Mouse (Mus musculus): ENCODE data around the gene Gm49387.

Gm49387 gene

GRCm38 (mm10) chr14:31640346-31640889 is at the start of gene Gm49387:
TSS of gene Gm49387 (minus strand) at chr14:31640878.
- peak; percentile 37 for DNase-seq (ENCODE audit: low read depth)

DNA sequence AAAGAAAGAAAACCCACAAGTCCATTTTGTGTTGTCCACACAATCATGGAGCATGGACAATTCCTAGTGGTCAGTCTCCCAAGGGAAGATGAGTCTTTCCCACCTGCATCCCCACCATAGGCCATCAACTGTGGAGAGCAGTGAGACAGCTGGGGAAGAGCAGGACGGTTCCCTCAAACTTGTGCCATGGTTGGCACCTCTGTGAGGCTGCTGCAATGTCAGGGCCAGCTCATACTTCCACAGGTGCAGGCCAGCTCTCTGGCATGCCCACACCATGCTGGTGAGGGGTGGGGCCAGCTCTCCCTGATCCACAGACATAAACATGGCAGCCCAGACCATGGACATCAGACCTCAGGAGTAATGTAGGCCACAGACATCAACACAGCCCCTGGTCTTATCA is 45.6 kb upstream of the Gm49387 start:
- no peak for DNase-seq (ENCODE audit: low read depth)

DNA sequence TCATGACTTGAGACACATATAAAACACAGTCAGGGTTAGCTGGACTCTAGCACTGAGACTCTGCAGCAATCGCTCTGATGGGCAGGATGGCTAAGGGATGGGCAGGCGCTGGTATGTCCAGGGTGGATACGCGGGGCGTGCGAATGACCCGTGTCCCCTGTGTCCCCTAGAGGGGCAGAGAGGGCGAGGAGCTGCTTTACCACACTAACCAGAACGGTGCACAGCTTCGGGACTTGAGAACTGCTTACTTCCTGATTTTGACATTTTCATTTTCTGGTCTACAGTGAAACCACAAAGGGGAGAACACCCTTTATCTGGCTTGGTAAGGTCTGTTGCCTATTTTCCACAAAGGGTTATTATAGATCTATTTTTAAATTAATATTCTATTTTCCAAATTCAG is 45.0 kb upstream of the Gm49387 start:
- no peak for DNase-seq (ENCODE audit: low read depth)

GRCm38 (mm10) chr14:31684343-31685040 is 43.8 kb upstream of the Gm49387 start:
- no peak for DNase-seq (ENCODE audit: low read depth)

GRCm38 (mm10) chr14:31683610-31684009 is 42.9 kb upstream of the Gm49387 start:
- DNase-seq (ENCODE audit: low read depth), result no peak

- no peak for DNase-seq (ENCODE audit: low read depth)
These were observed 41.4 kb upstream of the Gm49387 start for GRCm38 (mm10) chr14:31681931-31682555.

DNA sequence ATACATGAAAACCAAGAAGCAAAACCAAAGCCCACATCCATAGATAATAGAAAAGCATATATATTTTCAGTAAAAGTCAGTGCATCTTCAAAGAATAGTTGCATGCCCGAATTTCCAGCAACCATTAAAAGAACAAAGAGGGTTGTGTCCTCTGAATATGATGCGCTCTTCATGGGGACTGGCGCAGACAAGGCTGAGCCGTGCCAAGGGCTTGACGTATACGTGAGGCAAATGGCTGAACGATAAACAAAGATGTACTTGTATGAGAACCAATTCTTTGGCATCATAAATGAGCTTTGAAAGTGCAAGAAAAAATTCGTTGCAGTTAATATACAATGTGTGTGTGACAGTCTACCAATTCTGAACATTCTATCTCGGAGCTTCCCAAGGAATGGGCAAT is 40.6 kb upstream of the Gm49387 start:
- no peak for DNase-seq (ENCODE audit: low read depth)

DNA sequence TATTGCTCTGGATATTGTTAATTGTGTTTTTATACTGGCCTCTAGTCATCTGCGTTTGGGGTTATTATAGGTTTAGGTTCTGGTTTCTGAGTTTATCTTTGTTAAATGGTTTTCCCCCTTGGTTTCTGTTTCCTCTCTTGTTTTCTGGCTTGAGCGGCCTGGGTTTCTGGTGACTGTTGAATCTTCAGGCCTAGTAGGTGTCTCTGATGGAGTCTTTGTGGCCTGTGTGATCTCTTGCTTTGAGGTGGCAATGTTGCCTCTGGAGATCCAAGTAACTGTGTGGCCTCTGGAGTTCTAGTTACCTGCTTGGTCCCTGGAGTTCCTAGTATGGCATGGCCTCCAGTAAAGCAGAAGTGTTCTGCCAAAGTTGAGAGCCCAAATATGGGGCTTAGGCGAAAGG is 40.0 kb upstream of the Gm49387 start:
- DNase-seq (ENCODE audit: low read depth), result no peak

- DNase-seq (ENCODE audit: low read depth), result no peak
These were observed 31.1 kb upstream of the Gm49387 start for GRCm38 (mm10) chr14:31671635-31672320.

GRCm38 (mm10) chr14:31669642-31670490 is 29.2 kb upstream of the Gm49387 start:
- DNase-seq (ENCODE audit: low read depth), result peak; percentile 95

DNA sequence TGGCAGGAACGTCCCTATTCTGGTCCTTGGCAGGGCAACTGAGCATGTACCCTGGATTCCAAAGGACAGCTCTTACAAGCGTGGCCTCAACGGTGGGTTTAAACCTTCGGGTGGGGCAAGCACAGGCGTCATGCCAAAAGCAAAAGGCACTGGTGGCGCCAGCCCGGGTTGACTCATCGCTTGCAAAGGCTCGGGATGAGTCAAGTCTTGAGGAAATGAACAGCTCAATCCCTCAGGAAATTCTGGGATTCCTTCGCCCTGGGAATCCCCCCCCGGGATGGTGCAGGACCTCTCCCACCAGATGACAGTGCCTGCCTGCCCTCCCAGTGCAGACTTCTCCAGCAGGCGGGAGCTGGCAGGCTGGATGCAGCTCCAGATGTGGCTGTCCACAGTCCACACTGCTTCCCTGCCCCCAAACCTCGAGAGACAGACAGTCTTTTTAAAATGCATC is 28.5 kb upstream of the Gm49387 start:
- DNase-seq (ENCODE audit: low read depth), result peak; percentile 94

DNA sequence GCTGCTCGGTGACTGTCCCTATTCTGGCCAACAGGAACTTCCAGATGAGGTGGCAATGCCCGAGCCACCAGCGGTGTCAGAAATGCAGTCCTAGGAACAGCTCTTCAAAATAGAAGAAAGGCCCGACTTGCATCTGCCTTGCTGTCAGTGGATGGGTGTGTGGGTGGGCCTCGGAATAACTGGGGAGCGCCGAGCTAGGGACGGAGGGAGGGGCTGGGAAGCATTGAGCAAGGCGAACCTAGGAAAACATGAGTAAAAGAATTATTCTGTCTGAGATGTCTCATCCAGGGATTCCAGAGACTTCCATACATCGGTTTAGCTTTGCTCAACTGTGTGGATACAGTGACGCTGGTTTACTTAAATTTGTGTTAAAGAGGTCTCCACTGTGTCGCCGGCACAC is 27.6 kb upstream of the Gm49387 start:
- DNase-seq (ENCODE audit: low read depth), result peak; percentile 60

GRCm38 (mm10) chr14:31667741-31668140 is 27.1 kb upstream of the Gm49387 start:
- no peak for DNase-seq (ENCODE audit: low read depth)

DNA sequence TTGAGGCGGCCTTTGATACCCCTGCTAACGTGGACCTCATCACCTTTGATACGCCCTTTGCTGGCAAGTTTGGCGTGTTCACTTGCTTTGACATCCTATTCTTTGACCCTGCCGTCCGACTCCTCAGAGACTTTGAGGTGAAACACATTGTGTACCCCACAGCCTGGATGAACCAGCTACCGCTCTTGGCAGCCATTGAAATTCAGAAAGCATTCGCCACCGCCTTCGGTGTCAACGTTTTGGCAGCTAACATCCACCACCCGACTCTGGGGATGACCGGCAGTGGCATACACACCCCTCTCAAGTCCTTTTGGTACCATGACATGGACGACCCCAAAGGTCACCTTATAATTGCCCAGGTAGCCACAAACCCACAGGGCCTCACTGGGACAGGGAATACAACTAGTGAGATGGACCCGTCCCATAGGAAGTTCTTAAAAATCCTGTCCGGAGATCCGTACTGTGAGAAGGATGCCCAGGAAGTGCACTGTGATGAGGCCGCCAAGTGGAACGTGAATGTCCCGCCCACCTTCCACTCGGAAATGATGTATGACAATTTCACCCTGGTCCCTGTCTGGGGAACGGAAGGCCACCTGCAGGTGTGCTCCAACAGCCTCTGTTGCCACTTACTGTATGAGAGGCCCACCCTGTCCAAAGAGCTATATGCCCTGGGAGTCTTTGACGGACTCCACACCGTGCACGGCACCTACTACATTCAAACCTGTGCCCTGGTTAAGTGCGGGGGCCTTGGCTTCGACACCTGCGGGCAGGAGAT is 26.4 kb upstream of the Gm49387 start:
- no peak for DNase-seq (ENCODE audit: low read depth)

- no peak for DNase-seq (ENCODE audit: low read depth)
These were observed 24.9 kb upstream of the Gm49387 start for GRCm38 (mm10) chr14:31665566-31665940.

DNA sequence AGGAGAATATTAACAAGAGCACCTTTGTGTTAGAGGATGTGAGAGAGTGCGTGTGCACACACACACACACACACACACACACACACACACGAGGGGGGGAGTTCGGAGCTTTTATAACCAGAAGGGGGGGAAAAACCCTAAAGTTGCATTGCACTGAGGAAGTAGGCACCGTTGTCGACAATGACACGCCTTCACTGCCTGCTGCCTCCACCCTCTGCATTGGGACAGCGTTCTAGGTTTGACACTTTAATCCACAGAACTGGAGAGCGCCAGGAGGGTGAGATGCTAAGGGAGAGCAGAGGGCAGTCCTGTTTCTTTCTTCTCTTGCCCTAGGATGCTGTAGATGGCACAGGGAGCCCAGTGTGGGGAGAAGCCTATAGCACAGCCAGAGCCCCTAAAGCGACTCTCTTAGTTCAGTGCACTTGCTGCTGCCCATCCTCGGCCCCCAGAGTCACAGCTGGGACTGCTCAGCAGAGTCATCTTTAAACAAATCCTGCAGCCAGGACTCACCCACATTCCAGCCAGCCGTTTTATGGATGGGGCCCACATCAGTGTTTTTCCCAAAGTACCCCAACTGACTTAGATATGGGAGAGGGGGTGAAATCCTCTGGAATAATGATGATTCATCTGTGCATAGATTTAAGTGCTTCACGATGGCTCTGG is 24.4 kb upstream of the Gm49387 start:
- DNase-seq (ENCODE audit: low read depth), result no peak

- peak; percentile 78 for DNase-seq (ENCODE audit: low read depth)
These were observed 23.6 kb upstream of the Gm49387 start for GRCm38 (mm10) chr14:31664100-31664902.

- no peak for DNase-seq (ENCODE audit: low read depth)
These were observed 22.9 kb upstream of the Gm49387 start for GRCm38 (mm10) chr14:31663376-31664099.
